Mouse (Mus musculus): ENCODE data around the gene Clec12b. TPM values are rescaled to one million over a fixed set of nuclear protein-coding genes. Genes with fewer than 3 reads are reported as not detected.
"Not testable (repeated sequence)": the region's sequence is repeated elsewhere in the genome, so short reads cannot be mapped to it uniquely, and the experiment has no call there.

Gene Clec12b
- polyA plus RNA-seq, 1 experiment from 2014 or later, result not detected

DNA sequence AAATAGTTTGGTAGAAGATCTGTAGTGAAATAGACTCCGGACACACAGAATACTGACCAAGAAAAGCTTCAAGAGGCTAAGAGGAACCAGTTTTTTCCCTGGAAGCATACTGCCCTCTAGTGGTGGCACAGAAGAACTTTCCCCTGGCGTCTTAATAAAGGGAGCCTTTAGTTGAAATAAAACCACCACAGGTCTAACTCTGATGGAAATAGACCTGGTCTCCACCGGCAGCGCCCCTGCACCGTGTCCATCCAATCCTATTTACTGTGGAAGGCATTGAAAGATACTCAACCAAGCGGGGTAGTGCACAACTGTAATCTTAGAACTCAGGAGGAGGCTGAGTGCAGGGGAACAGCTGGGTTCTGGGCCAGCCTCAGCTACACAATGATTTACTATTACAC, 19.7 kb downstream of the Clec12b start:
- ATAC-seq (ENCODE audit: insufficient number of reproducible peaks, insufficient read depth, low FRiP score, low TSS enrichment, low read depth), result no peak

DNA sequence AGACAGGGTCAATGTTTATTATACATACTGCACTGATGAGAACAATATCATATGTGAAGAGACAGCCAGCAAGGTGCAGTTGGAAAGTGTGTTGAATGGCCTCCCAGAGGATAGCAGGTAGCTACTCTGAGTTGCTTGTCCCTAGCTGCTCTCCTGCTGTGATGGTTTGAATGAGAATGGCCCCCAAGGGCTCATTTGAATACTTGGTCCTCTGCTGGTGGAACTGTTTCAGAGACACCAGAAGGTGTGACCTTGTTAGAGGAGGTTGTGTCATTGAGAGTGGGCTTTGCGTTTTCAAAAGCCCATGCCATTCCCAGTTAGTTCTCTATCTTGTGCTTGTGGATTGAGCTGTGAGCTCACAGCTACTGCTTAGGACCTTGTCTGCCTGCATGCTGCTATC, 21.7 kb downstream of the Clec12b start:
- Histone ChIP-seq H3K36me3 (no peaks in the 10 kb centered on the region), H3K9me3 (no peaks in the 10 kb centered on the region), H3K4me3 (no peak overlapping the region), H3K9ac (no peak overlapping the region), H3K27me3 (no peaks in the 10 kb centered on the region), H3K27ac (no peak overlapping the region), H3K4me1 (no peaks in the 10 kb centered on the region), H3K4me2 (no peak overlapping the region)
- 21% methylated on average over 1 of the region's 1 CpGs for WGBS
- no peak for ATAC-seq (ENCODE audit: insufficient number of reproducible peaks, insufficient read depth, low FRiP score, low TSS enrichment, low read depth)

More for the DNA sequence above, 19.7 kb downstream of the Clec12b start:
- WGBS, result 16% methylated on average over 6 of the region's 6 CpGs
- no peaks in the 10 kb centered on the region for H3K36me3 ChIP-seq
- H3K4me3 ChIP-seq, result no peak overlapping the region
- H3K9me3 ChIP-seq, result no peaks in the 10 kb centered on the region
- no peak overlapping the region for H3K4me2 ChIP-seq
- no peaks in the 10 kb centered on the region for H3K4me1 ChIP-seq
- H3K27me3 ChIP-seq, result no peaks in the 10 kb centered on the region
- H3K9ac ChIP-seq, result no peak overlapping the region
- no peak overlapping the region for H3K27ac ChIP-seq

GRCm38 (mm10) chr6:129359515-129359914, 26.2 kb downstream of the Clec12b start:
- WGBS, result 89% methylated on average over 2 of the region's 2 CpGs
- H3K27ac ChIP-seq, result no peak overlapping the region
- no peak overlapping the region for H3K4me2 ChIP-seq
- H3K4me1 ChIP-seq, result no peaks in the 10 kb centered on the region
- no peak overlapping the region for H3K4me3 ChIP-seq
- H3K9me3 ChIP-seq, result no peaks in the 10 kb centered on the region
- H3K36me3 ChIP-seq, result no peaks in the 10 kb centered on the region
- ATAC-seq (ENCODE audit: insufficient number of reproducible peaks, insufficient read depth, low FRiP score, low TSS enrichment, low read depth), result no peak
- no peaks in the 10 kb centered on the region for H3K27me3 ChIP-seq
- H3K9ac ChIP-seq, result no peak overlapping the region

DNA sequence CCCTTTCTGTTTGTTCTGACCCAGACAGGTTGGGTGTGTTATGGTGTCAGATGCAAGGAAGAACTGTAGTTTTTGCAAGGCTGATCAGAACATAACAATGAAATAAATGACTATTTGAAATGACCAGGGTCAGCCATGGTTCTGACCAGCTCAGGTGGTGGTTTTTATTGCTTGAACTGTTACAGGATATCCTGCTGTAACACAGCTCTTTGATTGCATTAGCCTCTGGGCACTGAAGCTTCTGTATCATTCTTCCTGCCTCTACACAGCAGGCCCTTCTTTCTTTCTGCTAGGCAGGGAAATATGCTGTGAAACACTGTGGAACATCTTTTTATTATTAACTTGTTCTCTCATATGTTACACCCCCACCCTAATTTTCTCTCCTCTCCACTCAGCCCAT, 29.2 kb downstream of the Clec12b start:
- Histone ChIP-seq H3K4me1 (no peaks in the 10 kb centered on the region), H3K9ac (no peak overlapping the region), H3K4me3 (no peak overlapping the region), H3K9me3 (no peaks in the 10 kb centered on the region), H3K36me3 (no peaks in the 10 kb centered on the region), H3K27me3 (no peaks in the 10 kb centered on the region), H3K27ac (no peak overlapping the region), H3K4me2 (no peak overlapping the region)
- no peak for ATAC-seq (ENCODE audit: insufficient number of reproducible peaks, insufficient read depth, low FRiP score, low TSS enrichment, low read depth)

DNA sequence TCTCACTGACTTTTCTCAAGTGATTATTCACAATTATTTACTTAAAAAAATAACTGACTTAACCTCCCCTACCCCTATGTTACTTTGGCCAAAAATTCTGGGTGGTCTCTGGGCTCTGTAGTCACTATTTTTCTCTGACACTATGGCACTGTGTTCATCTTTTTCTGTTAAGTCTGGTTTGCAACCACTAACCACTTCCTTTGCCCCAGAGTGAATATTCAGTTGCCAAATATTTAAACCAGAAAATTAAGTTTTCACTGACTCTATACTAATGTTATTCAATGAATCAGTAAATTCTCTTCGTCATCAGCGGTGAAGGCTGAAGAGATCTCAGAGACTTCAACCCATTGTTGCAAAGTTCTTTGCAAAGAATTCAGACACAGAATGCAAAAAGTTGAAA, 29.9 kb downstream of the Clec12b start:
- 97% methylated on average over 2 of the region's 2 CpGs for WGBS
- H3K9ac ChIP-seq, result no peak overlapping the region
- H3K27ac ChIP-seq, result no peak overlapping the region
- H3K4me2 ChIP-seq, result no peak overlapping the region
- no peak for ATAC-seq (ENCODE audit: insufficient number of reproducible peaks, insufficient read depth, low FRiP score, low TSS enrichment, low read depth)
- no peak overlapping the region for H3K4me3 ChIP-seq
- no peaks in the 10 kb centered on the region for H3K36me3 ChIP-seq
- H3K4me1 ChIP-seq, result no peaks in the 10 kb centered on the region
- H3K9me3 ChIP-seq, result no peaks in the 10 kb centered on the region
- H3K27me3 ChIP-seq, result no peaks in the 10 kb centered on the region

- Histone ChIP-seq H3K9me3 (no peaks in the 10 kb centered on the region), H3K4me2 (no peak overlapping the region), H3K36me3 (no peaks in the 10 kb centered on the region), H3K27me3 (no peaks in the 10 kb centered on the region), H3K9ac (no peak overlapping the region), H3K4me1 (no peaks in the 10 kb centered on the region), H3K4me3 (no peak overlapping the region), H3K27ac (no peak overlapping the region)
- ATAC-seq (ENCODE audit: insufficient number of reproducible peaks, insufficient read depth, low FRiP score, low TSS enrichment, low read depth), result no peak
- WGBS, result 96% methylated on average over 3 of the region's 3 CpGs
Measured at GRCm38 (mm10) chr6:129351091-129351490, 34.6 kb downstream of the Clec12b start.

DNA sequence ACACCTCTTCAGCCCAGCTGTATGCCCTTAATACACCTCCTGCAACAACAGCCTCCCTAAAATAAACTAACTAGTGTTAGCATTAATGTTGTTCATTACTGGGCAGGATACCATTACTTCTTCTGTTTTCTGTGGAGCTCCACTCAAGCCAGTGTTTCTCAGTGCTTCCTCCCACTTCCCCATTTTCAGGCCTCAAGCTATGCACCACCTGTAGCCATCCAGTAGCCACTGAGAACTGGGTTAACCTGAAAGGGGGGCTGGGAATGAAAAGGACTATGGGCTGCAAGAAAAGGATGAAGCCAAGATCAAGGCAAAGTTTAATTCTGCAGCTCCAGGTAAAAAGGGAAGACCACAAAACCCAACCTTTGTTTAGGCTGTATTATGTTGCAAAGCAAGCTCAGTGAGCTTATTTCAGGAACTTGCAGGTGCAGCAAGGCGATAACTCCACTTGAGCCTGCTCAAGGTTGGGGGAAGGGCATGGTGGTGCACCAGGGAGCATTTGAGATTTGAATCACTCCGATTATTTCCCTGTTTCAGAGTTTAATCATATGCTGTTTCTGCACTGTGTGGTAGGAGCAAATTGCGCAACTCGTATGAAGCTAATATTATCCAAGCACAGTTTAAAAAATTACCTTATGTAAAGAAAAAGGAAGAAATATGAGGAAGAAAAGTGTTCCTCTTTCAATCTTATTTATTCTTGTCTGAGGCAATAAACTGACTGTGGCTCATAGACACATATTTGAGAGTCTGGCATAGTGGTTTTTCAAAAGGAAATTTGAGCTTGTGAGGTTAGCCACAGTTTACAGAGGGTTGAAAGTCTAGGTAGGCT, 35.9 kb downstream of the Clec12b start:
- Histone ChIP-seq H3K4me1 (no peaks in the 10 kb centered on the region), H3K4me3 (no peak overlapping the region), H3K27ac (no peak overlapping the region), H3K36me3 (no peaks in the 10 kb centered on the region), H3K9ac (no peak overlapping the region), H3K27me3 (no peaks in the 10 kb centered on the region), H3K4me2 (no peak overlapping the region), H3K9me3 (no peaks in the 10 kb centered on the region)
- WGBS, result 44% methylated on average over 4 of the region's 4 CpGs
- no peak for ATAC-seq (ENCODE audit: insufficient number of reproducible peaks, insufficient read depth, low FRiP score, low TSS enrichment, low read depth)

- H3K9ac ChIP-seq, result no peak overlapping the region
- H3K4me1 ChIP-seq, result no peaks in the 10 kb centered on the region
- H3K4me2 ChIP-seq, result no peak overlapping the region
- WGBS, result 67% methylated on average over 3 of the region's 3 CpGs
- no peaks in the 10 kb centered on the region for H3K9me3 ChIP-seq
- H3K27me3 ChIP-seq, result no peaks in the 10 kb centered on the region
- ATAC-seq (ENCODE audit: insufficient number of reproducible peaks, insufficient read depth, low FRiP score, low TSS enrichment, low read depth), result no peak
- H3K4me3 ChIP-seq, result no peak overlapping the region
- no peak overlapping the region for H3K27ac ChIP-seq
- no peaks in the 10 kb centered on the region for H3K36me3 ChIP-seq
Measured at GRCm38 (mm10) chr6:129344408-129344807, 41.3 kb downstream of the Clec12b start.

- 78% methylated on average over 4 of the region's 4 CpGs for WGBS
- not testable (repeated sequence) for H3K9ac ChIP-seq, H3K27ac ChIP-seq
Measured at GRCm38 (mm10) chr6:129342391-129342790, 43.3 kb downstream of the Clec12b start, which contains the start of gene Clec12a. Clec12a (plus strand) TSS chr6:129342691.

GRCm38 (mm10) chr6:129337751-129338150, 47.9 kb downstream of the Clec12b start:
- Histone ChIP-seq H3K4me1 (no peaks in the 10 kb centered on the region), H3K4me2 (no peak overlapping the region), H3K9me3 (no peaks in the 10 kb centered on the region), H3K27me3 (no peaks in the 10 kb centered on the region), H3K36me3 (no peaks in the 10 kb centered on the region), H3K9ac (no peak overlapping the region), H3K27ac (no peak overlapping the region), H3K4me3 (no peak overlapping the region)
- 76% methylated on average over 1 of the region's 1 CpGs for WGBS
- ATAC-seq (ENCODE audit: insufficient number of reproducible peaks, insufficient read depth, low FRiP score, low TSS enrichment, low read depth), result no peak

More at GRCm38 (mm10) chr6:129342391-129342790, 43.3 kb downstream of the Clec12b start, which contains the start of gene Clec12a:
- H3K9me3 ChIP-seq; H3K4me3 ChIP-seq; H3K27me3 ChIP-seq; H3K36me3 ChIP-seq; ATAC-seq (ENCODE audit: insufficient number of reproducible peaks, insufficient read depth, low FRiP score, low TSS enrichment, low read depth); H3K4me1 ChIP-seq; H3K4me2 ChIP-seq: not testable (repeated sequence)

DNA sequence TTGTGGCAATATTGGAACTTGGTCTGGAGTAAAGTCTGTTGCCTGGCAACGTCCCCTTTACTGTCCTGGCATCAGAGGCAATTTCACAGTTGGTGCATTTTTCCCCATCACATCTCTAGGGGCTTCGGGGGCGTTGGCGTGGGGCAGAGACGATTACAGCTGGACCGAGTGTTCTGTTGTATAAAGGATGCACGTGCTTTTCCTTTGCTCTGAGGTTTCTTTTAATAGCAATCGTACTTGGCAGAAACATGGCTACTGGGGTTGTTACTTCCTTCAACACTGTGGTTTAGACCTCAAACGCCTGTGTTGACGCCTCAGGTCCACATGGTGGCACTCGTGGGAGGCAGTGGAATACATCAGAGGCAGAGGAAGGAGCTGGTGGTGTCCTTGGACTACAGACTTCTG, 52.0 kb downstream of the Clec12b start:
- Histone ChIP-seq H3K27me3 (no peaks in the 10 kb centered on the region), H3K4me3 (no peak overlapping the region), H3K9me3 (no peaks in the 10 kb centered on the region), H3K9ac (no peak overlapping the region), H3K4me2 (no peak overlapping the region), H3K36me3 (no peaks in the 10 kb centered on the region), H3K27ac (no peak overlapping the region), H3K4me1 (no peaks in the 10 kb centered on the region)
- WGBS, result 34% methylated on average over 11 of the region's 11 CpGs
- ATAC-seq (ENCODE audit: insufficient number of reproducible peaks, insufficient read depth, low FRiP score, low TSS enrichment, low read depth), result no peak

DNA sequence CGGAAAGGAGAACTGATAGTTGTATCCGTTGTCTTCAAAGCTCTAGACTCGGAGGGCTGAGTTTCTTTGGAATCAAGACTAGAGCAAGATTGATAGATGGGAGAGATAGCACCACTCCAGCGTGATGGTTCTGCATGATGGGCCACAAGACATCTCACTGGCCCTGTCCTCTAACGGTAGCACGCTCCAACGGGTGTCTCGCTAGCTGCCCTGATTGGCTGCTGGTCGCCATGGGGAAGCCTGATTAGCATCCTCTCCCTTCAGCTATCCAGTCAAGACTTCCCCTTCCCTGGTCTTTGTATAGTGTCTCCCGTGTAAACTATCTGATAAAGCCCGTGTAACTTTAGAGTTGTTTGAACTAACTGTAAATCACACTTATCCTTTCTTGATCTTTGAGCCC, 54.1 kb downstream of the Clec12b start, which contains the start of gene 4922502D21Rik:
4922502D21Rik (minus strand) TSS at position 187 of the 400 bp plus-strand sequence.
- H3K9me3 ChIP-seq, result no peaks in the 10 kb centered on the region
- no peak within 1 kb of the TSS for H3K4me3 ChIP-seq
- no peaks in the 10 kb centered on the region for H3K27me3 ChIP-seq
- H3K4me2 ChIP-seq, result no peak within 1 kb of the TSS
- WGBS, result 59% methylated on average over 11 of the region's 11 CpGs
- no peaks in the 10 kb centered on the region for H3K36me3 ChIP-seq
- no peak within 1 kb of the TSS for H3K27ac ChIP-seq
- H3K4me1 ChIP-seq, result no peaks in the 10 kb centered on the region
- no peak for ATAC-seq (ENCODE audit: insufficient number of reproducible peaks, insufficient read depth, low FRiP score, low TSS enrichment, low read depth)
- H3K9ac ChIP-seq, result no peak within 1 kb of the TSS

Measured in embryonic facial prominence, embryonic 13.5 days (tissue).